Mouse (Mus musculus): ENCODE measurements around the gene AC124108.1. TPM values are rescaled to one million over a fixed set of nuclear protein-coding genes. Genes with fewer than 3 reads are reported as not detected.
"Not testable (repeated sequence)": the region's sequence is repeated elsewhere in the genome, so short reads cannot be mapped to it uniquely, and the experiment has no call there.

The AC124108.1 gene
- polyA plus RNA-seq, 1 experiment from 2014 or later: not detected

- Histone ChIP-seq H3K4me3 (ENCODE audit: inconsistent target) (no peak overlapping the region), H3K79me2 (ENCODE audit: inconsistent target) (no peaks in the 10 kb centered on the region), H3K36me3 (ENCODE audit: inconsistent target) (no peaks in the 10 kb centered on the region), H3K27ac (no peak overlapping the region)
- WGBS (ENCODE audit: missing documents): 29% methylated on average over 14 of the region's 14 CpGs
These were observed 34.1 kb upstream of the AC124108.1 start for GRCm38 (mm10) chr1:132157016-132157781.

GRCm38 (mm10) chr1:132157808-132158207, 33.4 kb upstream of the AC124108.1 start:
- H3K79me2 ChIP-seq (ENCODE audit: inconsistent target): no peaks in the 10 kb centered on the region
- H3K4me3 ChIP-seq (ENCODE audit: inconsistent target): no peak overlapping the region
- H3K36me3 ChIP-seq (ENCODE audit: inconsistent target): no peaks in the 10 kb centered on the region
- no peak overlapping the region for H3K27ac ChIP-seq
- 67% methylated on average over 6 of the region's 7 CpGs for WGBS (ENCODE audit: missing documents)

- Histone ChIP-seq H3K27ac (no peak overlapping the region), H3K4me3 (ENCODE audit: inconsistent target) (no peak overlapping the region), H3K36me3 (ENCODE audit: inconsistent target) (no peaks in the 10 kb centered on the region), H3K79me2 (ENCODE audit: inconsistent target) (no peaks in the 10 kb centered on the region)
- 88% methylated on average over 2 of the region's 2 CpGs for WGBS (ENCODE audit: missing documents)
These were observed 32.5 kb upstream of the AC124108.1 start for GRCm38 (mm10) chr1:132158741-132159140.

GRCm38 (mm10) chr1:132159681-132160080, 31.6 kb upstream of the AC124108.1 start:
- Histone ChIP-seq H3K27ac (no peak overlapping the region), H3K79me2 (ENCODE audit: inconsistent target) (no peaks in the 10 kb centered on the region), H3K36me3 (ENCODE audit: inconsistent target) (no peaks in the 10 kb centered on the region), H3K4me3 (ENCODE audit: inconsistent target) (no peak overlapping the region)
- 85% methylated on average over 4 of the region's 4 CpGs for WGBS (ENCODE audit: missing documents)

GRCm38 (mm10) chr1:132161211-132161880, 29.9 kb upstream of the AC124108.1 start:
- 83% methylated on average over 7 of the region's 7 CpGs for WGBS (ENCODE audit: missing documents)
- H3K79me2 ChIP-seq (ENCODE audit: inconsistent target): no peaks in the 10 kb centered on the region
- no peak overlapping the region for H3K4me3 ChIP-seq (ENCODE audit: inconsistent target)
- no peak overlapping the region for H3K27ac ChIP-seq
- no peaks in the 10 kb centered on the region for H3K36me3 ChIP-seq (ENCODE audit: inconsistent target)

- not testable (repeated sequence) for H3K36me3 ChIP-seq (ENCODE audit: inconsistent target); H3K79me2 ChIP-seq (ENCODE audit: inconsistent target); H3K4me3 ChIP-seq (ENCODE audit: inconsistent target); H3K27ac ChIP-seq
- WGBS (ENCODE audit: missing documents): 54% methylated on average over 9 of the region's 9 CpGs
These were observed 28.6 kb upstream of the AC124108.1 start for GRCm38 (mm10) chr1:132162618-132163017.

GRCm38 (mm10) chr1:132164780-132165518, 26.3 kb upstream of the AC124108.1 start:
- no peak overlapping the region for H3K4me3 ChIP-seq (ENCODE audit: inconsistent target)
- H3K36me3 ChIP-seq (ENCODE audit: inconsistent target): no peaks in the 10 kb centered on the region
- no peaks in the 10 kb centered on the region for H3K79me2 ChIP-seq (ENCODE audit: inconsistent target)
- 62% methylated on average over 12 of the region's 13 CpGs for WGBS (ENCODE audit: missing documents)
- H3K27ac ChIP-seq: no peak overlapping the region

- Histone ChIP-seq H3K4me3 (ENCODE audit: inconsistent target) (no peak overlapping the region), H3K27ac (no peak overlapping the region), H3K79me2 (ENCODE audit: inconsistent target) (no peaks in the 10 kb centered on the region), H3K36me3 (ENCODE audit: inconsistent target) (no peaks in the 10 kb centered on the region)
- 81% methylated on average over 3 of the region's 3 CpGs for WGBS (ENCODE audit: missing documents)
These were observed 25.4 kb upstream of the AC124108.1 start for GRCm38 (mm10) chr1:132165859-132166258.

GRCm38 (mm10) chr1:132168115-132168767, 23.0 kb upstream of the AC124108.1 start:
- 12% methylated on average over 12 of the region's 12 CpGs for WGBS (ENCODE audit: missing documents)
- no peaks in the 10 kb centered on the region for H3K36me3 ChIP-seq (ENCODE audit: inconsistent target)

GRCm38 (mm10) chr1:132170698-132171097, 20.6 kb upstream of the AC124108.1 start:
- WGBS (ENCODE audit: missing documents): 11% methylated on average over 6 of the region's 6 CpGs
- Histone ChIP-seq H3K27ac (no peak overlapping the region), H3K4me3 (ENCODE audit: inconsistent target) (no peak overlapping the region), H3K36me3 (ENCODE audit: inconsistent target) (no peaks in the 10 kb centered on the region), H3K79me2 (ENCODE audit: inconsistent target) (no peaks in the 10 kb centered on the region)

More at GRCm38 (mm10) chr1:132168115-132168767, 23.0 kb upstream of the AC124108.1 start:
- Histone ChIP-seq H3K27ac (no peak overlapping the region), H3K4me3 (ENCODE audit: inconsistent target) (no peak overlapping the region), H3K79me2 (ENCODE audit: inconsistent target) (no peaks in the 10 kb centered on the region)

- WGBS (ENCODE audit: missing documents): no CpG with 5 or more reads among the region's 2 CpGs
- Histone ChIP-seq H3K79me2 (ENCODE audit: inconsistent target) (no peaks in the 10 kb centered on the region), H3K36me3 (ENCODE audit: inconsistent target) (no peaks in the 10 kb centered on the region), H3K27ac (no peak overlapping the region), H3K4me3 (ENCODE audit: inconsistent target) (no peak overlapping the region)
These were observed 19.6 kb upstream of the AC124108.1 start for GRCm38 (mm10) chr1:132171619-132172018.

GRCm38 (mm10) chr1:132186303-132186702, 5.0 kb upstream of the AC124108.1 start:
- 83% methylated on average over 4 of the region's 4 CpGs for WGBS (ENCODE audit: missing documents)
- Histone ChIP-seq H3K4me3 (ENCODE audit: inconsistent target) (no peak overlapping the region), H3K79me2 (ENCODE audit: inconsistent target) (no peaks in the 10 kb centered on the region), H3K36me3 (ENCODE audit: inconsistent target) (no peaks in the 10 kb centered on the region), H3K27ac (no peak overlapping the region)

GRCm38 (mm10) chr1:132188442-132189066, 2.7 kb upstream of the AC124108.1 start:
- Histone ChIP-seq H3K79me2 (ENCODE audit: inconsistent target) (no peaks in the 10 kb centered on the region), H3K4me3 (ENCODE audit: inconsistent target) (no peak overlapping the region), H3K36me3 (ENCODE audit: inconsistent target) (no peaks in the 10 kb centered on the region), H3K27ac (no peak overlapping the region)
- 51% methylated on average over 9 of the region's 9 CpGs for WGBS (ENCODE audit: missing documents)

GRCm38 (mm10) chr1:132189231-132189630, 2.0 kb upstream of the AC124108.1 start:
- WGBS (ENCODE audit: missing documents): 15% methylated on average over 4 of the region's 4 CpGs
- no peaks in the 10 kb centered on the region for H3K79me2 ChIP-seq (ENCODE audit: inconsistent target)
- H3K27ac ChIP-seq: no peak overlapping the region
- H3K36me3 ChIP-seq (ENCODE audit: inconsistent target): no peaks in the 10 kb centered on the region
- H3K4me3 ChIP-seq (ENCODE audit: inconsistent target): no peak overlapping the region

Data from macrophage (primary cell).